Mouse (Mus musculus): ENCODE results near the gene Man1b1.

The Man1b1 gene

DNA sequence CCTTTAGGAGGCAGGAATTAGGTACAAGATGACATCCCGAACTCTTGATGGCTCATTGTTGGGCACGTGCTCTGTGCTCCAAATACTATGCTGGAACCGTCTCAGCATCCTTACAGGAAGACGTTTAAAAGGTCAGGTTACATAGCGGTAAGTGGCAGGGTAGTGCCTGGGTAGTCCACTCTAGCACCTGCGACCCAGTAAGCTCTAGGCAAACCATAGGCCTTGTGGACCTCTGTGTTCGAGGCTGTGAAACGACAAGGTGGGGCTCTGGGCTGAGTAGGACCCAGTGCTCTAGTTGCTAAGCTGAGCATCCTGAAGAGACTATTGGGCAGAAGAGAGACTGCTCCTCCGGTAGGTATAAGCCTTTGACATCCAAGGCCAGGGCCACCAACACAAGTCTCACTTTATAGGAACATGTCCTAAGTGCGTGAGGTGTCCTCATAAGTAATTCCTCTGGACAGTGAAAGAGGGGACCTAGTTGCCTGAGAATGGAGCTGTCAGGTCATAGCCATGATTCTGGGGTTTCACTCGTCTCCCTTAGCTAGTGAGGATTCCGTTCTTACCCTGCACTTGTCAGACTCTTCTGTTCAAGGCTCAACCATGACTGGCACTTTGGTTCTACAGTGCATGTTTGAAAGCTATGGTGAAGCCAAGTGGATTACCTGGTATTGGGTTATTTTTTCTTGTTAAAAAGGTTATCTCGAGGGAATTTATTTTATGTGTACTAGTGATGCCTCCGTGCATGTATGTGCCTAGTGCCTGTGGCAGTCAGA is 26.4 kb upstream of the Man1b1 start:
- CTCF ChIA-PET = no interaction called here

DNA sequence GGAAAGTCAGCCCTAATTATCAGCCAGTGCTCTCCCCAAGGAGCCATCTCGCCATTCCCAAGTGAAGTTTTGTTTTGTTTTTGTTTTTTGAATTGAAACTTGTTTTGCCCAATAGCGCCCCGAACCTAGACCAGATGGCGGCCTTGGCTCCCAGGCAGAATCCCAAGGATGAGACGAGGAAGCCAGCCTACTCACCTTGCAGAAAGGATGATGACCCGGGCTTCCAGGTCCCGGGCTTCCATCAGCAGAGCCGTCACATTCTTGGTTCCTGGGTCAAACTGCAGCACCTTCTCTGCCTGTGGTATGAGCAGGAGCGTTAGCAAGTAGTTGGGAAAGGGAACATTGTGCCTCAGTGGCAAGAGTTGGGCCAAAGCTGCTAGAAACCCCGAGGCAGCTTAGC is 22.0 kb upstream of the Man1b1 start:
- CTCF ChIA-PET = no interaction called here

GRCm38 (mm10) chr2:25310969-25311368 is 21.2 kb upstream of the Man1b1 start:
- CTCF ChIA-PET = no interaction called here

- CTCF ChIA-PET = no interaction called here
These were observed 20.6 kb upstream of the Man1b1 start for GRCm38 (mm10) chr2:25311491-25311891.

DNA sequence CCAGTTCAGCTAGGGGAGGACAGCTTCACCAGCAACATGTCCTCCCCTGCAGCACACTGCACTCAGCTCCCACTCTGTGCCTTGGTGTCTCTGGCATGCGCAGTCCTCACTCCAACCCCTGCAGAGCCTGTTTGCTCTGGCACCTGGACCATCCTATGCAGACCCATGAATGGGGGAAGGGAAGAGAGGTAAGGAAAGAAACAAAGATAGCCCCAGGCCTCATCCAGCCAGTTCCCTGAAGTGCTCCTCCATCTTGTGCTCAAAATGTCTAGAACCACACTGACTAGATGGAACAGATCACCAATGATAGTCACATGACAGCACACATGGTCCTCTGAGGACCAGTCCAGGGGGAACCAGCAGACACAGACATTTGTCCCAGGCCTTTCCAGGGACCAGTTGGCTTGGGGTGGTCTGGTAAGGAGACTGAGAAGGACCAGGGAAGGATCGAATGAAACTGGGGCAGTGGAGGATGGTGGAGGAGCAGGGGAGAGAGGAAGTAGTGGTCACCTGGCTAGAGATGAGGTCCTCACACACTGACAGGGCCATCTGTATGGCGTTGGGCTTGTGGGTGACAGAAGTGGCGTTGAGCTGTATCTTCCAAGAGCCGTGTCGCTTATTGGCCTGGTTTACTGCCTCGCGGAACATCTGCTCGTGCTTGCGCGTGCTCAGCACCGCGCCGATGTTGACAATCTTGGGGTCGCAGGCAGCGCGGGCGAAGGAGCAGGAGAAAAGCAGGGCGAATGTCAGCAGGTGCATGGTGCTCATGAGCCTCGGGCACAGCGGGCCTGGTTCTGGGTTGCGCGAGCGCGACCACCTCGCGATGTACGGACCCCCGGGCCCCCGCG is 13.8 kb upstream of the Man1b1 start:
- CTCF ChIA-PET = no interaction called here

DNA sequence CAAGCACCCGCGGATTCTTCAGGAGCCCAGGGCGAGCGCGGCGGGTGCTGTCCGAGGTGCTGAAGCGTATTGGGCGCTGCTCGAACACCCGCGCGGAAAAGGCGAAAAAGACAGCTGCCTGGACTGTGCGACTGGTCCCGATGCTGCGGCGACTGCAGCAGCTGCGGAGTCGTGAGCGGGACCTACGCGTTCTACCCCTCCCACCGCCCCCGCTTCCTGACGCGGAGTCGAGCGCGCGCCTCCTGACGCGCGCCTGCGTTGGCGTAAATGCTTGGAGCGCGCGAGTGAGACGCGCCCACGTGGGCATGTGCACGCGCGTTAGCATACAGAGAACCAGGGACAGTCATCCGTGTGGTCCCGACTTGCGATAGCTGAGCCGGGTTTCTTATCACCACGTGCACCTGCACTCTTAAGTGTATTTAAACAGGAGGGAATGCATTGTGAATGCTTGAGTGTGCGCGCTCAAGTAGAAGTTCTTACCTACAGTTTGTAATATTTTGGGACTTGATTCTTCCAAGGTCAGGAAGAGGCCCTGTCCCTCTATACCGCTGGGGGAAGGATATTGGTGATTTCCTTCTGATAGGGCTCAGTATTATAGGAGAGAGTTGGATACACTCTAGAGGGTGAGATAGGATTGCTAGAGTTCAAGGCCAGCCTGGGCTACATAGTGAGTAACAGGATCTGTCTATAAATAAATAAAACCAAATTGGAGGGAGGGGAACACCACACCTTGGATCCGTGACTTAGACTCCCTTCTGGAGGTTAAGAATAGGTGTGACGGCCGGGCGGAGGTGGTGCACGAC is 13.0 kb upstream of the Man1b1 start, which contains the start of gene Grin1:
TSS of gene Grin1 (minus strand) at position 217 of the 803 bp plus-strand sequence.
- CTCF ChIA-PET = no interaction called here

DNA sequence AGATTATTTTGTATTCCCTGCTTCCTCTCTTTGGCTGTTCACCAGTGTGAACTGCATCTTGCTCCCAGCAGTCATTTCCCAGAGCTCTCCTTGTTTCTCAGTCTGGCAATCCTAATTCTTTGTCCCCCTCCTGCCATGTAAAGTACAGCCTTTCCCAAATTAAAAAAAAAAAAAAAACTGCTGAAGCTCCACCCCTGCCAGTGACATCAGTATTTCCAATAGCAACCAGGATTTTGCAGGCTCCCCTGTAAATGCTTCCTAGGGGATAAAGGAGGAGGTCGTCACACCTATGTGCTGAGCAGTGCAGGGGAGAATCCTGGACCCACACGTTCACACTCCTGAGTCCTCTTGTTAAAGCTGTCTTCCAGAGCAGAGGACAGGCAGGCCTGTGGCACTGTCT is 12.1 kb upstream of the Man1b1 start:
- CTCF ChIA-PET = no interaction called here

- CTCF ChIA-PET = interaction anchor here (0.7 kb wide), 1 partner anchor 11 kb away, joined by 7 read pairs; no protein-coding TSS in a partner anchor
These were observed 6.1 kb upstream of the Man1b1 start for GRCm38 (mm10) chr2:25326036-25326435.

DNA sequence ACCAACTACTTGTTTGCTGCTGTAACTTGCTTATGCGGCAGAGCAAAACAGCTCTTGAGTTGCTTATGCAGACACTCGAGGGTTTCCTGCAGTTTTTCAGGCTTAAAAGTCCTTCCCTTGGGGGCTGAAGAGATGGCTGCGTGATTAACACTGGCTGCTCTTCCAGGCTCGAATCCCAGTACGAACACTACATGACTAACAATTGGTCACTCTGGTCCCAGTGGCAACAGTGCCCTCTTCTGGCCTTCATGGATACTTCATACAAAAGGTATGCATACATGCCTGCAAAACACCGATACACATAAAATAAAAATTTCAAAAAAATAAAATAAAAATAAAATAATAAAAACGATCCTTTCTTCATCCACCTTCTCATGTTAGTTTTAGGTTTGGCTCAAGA is 3.7 kb upstream of the Man1b1 start:
- CTCF ChIA-PET = no interaction called here

DNA sequence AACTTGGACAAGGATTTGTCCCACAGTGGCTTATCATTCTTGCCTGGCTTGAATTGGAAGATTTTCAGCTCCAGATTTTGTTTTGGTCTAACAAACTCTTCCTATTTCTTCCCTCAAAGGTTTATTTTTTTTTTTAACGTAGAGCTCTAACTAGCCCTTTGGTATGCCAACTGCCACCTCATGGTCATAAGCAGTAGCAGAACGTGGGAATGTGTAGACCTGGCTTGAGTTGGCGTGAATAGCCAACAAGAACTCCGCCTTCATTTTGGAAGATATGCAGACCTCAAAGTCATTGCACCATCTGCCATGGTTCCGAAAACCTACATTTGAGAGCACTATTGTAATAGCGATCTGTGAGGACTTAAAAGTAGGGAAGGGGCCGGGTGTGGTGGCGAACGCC is 668 bp upstream of the Man1b1 start:
- CTCF ChIA-PET = no interaction called here

- CTCF ChIA-PET = no interaction called here
These were observed 1.4 kb downstream of the Man1b1 start for GRCm38 (mm10) chr2:25333569-25333968.

- CTCF ChIA-PET = interaction anchor here (0.5 kb wide), 1 partner anchor 9 kb away, joined by 3 read pairs; no protein-coding TSS in a partner anchor
These were observed 6.2 kb downstream of the Man1b1 start for GRCm38 (mm10) chr2:25338303-25338702.

GRCm38 (mm10) chr2:25348162-25348561 is 16.0 kb downstream of the Man1b1 start:
- CTCF ChIA-PET = interaction anchor here (1.0 kb wide), 1 partner anchor 12 kb away, joined by 5 read pairs; no protein-coding TSS in a partner anchor

DNA sequence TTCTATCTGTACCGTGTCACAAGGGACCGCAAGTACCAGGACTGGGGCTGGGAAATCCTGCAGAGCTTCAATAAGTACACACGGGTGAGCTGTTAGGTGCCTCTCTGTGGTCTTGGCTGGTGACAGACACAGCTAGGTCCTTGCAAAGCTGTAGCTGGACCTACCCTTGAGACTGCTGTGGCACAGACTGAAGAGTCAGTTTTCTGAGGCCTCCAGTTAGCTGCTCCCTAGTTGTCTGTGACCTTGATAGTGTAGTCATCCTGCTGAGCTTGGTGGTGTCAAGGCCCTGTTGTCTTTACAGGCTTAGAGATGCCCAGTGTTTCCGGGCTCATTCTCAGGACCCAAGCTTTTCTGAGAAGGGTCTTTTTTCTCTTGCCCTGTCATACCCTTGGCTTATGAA is 17.4 kb downstream of the Man1b1 start:
- CTCF ChIA-PET = no interaction called here

DNA sequence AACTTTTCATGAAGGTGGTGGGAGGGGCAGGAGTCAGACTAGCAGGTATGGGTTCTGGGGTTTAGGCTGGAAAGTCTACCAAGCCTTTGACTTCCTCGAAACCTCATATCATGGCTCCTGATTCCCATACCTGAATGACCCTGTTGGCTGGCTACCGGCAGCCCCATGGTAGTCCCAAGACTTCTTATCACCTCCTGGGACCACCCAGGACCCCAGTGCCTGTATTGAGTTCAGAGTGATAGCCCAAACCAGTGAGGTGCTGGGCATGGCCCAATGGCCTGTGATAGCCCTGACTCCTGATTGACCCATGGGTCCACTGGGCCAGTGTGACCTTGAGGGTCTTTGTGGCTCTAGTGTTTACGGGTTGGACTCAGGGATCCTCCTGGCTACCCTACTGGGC is 18.6 kb downstream of the Man1b1 start:
- CTCF ChIA-PET = no interaction called here

DNA sequence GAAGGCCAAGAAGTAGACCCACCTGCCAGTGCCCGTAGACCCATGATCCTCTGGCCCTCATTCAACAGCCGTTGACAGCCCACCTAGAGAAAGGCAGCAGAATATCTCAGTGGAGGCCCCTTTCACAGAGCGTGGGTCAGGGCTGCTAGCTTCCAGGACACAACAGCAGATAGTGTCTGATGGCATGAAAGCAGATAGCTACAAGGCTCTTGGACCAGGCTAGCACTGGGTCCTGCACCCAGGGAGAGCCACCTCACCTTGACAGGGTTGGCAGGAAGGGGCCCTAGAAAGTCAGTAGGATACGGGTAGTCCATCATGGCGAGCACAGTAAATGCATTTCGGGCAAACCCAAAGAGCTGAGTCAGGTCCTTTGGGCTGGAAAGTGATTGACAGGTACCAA is 22.1 kb downstream of the Man1b1 start:
- CTCF ChIA-PET = no interaction called here

- CTCF ChIA-PET = no interaction called here
These were observed 23.4 kb downstream of the Man1b1 start for GRCm38 (mm10) chr2:25355419-25356066.

- CTCF ChIA-PET = no interaction called here
These were observed 24.3 kb downstream of the Man1b1 start, which contains the start of gene Dpp7 for GRCm38 (mm10) chr2:25356208-25357079. Dpp7 (minus strand) TSS chr2:25356359.

DNA sequence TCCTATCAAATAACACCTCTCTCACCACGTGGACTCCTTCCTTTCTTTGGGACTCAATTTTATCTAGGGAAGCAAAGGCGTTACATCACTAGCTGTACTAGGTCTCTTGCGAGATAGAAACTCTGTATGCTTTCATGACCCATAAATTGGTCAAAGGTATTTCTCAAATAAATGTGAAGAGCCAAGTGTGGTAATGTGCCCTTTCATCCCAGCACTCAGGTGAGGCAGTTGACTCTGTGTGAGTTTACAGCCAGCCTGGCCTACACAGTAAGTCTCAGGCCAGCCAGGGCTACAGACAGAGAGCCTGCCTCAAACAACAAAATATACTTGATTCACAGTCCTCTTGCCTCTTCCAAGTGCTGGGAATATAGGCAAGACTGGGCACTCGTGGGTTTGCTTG is 27.7 kb downstream of the Man1b1 start:
- CTCF ChIA-PET = no interaction called here

DNA sequence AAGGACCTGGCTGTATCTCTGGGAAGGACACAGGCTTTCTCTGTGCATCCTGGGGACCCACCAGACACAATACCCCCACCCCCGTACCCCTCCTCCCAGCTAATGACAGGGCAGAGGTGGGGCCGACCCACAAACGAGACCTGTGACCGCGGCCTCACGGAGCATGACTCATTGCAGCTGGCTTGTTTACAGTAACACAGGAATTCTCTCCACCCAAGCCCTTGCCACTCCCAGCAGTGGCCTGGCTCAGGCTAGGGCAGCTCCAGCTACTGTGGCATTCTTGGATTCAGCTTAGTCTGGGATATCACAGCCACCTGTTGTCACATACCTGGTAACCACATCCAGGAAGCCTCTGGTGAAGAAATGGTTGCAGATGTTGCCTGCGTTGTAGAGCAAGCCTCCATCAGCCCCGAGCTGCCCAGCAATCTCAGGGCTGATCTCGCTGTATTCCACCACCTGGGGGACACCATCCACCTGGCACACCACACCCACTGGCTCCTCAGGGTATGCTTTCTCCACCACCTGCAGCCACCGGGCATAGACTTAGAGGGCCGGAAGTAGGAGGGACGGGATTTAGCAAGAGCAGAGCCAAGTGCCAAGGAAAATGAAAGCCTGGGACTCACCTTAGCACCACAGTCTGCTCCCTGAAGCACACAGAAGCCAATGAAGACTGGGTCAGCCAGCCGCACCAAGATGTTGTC is 31.5 kb downstream of the Man1b1 start:
- CTCF ChIA-PET = no interaction called here

Data from spleen, embryonic (tissue).